Mouse (Mus musculus) forebrain, postnatal 0 days (tissue): ENCODE measurements around the gene Alg1. TPM values are rescaled to one million over a fixed set of nuclear protein-coding genes. Genes with fewer than 3 reads are reported as not detected.

ENCODE experiments used
- ATAC-seq: fragments of 200-750 bp; cut with Nextera tagmentation; 2 replicates; pipeline ENCODE4 v1.8.0; 2017; ENCODE audit warnings: mild to moderate bottlenecking, moderate library complexity
- DNase-seq: peaks from one replicate; pipeline ENCODE4 v3.0.0-alpha.2; 2015
- H3K27ac ChIP-seq: fragments of 300-500 bp; sonication (generic); 2 replicates; pipeline ENCODE4 v1.5.1; 2014; ENCODE audit warnings: low read depth, mild to moderate bottlenecking, antibody characterized with exemption, low read length, moderate library complexity, mixed read lengths
- H3K27me3 ChIP-seq: fragments of 300-500 bp; sonication (generic); 2 replicates; pipeline ENCODE4 v1.6.1; 2014; ENCODE audit warnings: mild to moderate bottlenecking, low read length, mixed read lengths; ENCODE audit not compliant: insufficient read depth
- H3K36me3 ChIP-seq: fragments of 300-500 bp; sonication (generic); 2 replicates; pipeline ENCODE4 v1.6.1; 2014; ENCODE audit warnings: mild to moderate bottlenecking, moderate library complexity; ENCODE audit not compliant: insufficient read depth
- H3K4me1 ChIP-seq: fragments of 300-500 bp; sonication (generic); 2 replicates; pipeline ENCODE4 v1.6.1; 2014; ENCODE audit warnings: antibody characterized with exemption; ENCODE audit not compliant: insufficient read depth
- H3K4me2 ChIP-seq: fragments of 300-500 bp; sonication (generic); 2 replicates; pipeline ENCODE4 v1.6.1; 2014; ENCODE audit warnings: low read depth, mild to moderate bottlenecking, moderate library complexity
- H3K4me3 ChIP-seq: fragments of 300-500 bp; sonication (generic); 2 replicates; pipeline ENCODE4 v1.5.1; 2014; ENCODE audit warnings: low read depth, low read length, mixed read lengths
- H3K9ac ChIP-seq: fragments of 300-500 bp; sonication (generic); 2 replicates; pipeline ENCODE4 v1.6.1; 2014; ENCODE audit warnings: mild to moderate bottlenecking
- H3K9me3 ChIP-seq: fragments of 300-500 bp; sonication (generic); 2 replicates; pipeline ENCODE4 v1.6.1; 2016; ENCODE audit warnings: low read length
- CTCF ChIP-seq: sonication (generic); IDR thresholded peaks from 2 replicates; pipeline ENCODE4 v1.5.1; 2016; ENCODE audit warnings: antibody characterized with exemption, control low read depth, low read depth
- WGBS: fragments of 180-500 bp; shearing (Covaris S2); extraction: QIAGEN DNeasy Blood & Tissue Kit; methylation state at CpG from one replicate; pipeline ENCODE4 v1.1.7; 2014; 5-methylcytosine and 5-hydroxymethylcytosine counted together
- polyA plus RNA-seq: library from polyadenylated mRNA; unstranded; fragments of >200 nt; fragmentation: Nextera tagmentation; extraction: Ambion mirVana; gene quantifications from 2 replicates; pipeline ENCODE4 v1.2.1, GENCODE M21; 2015
- total RNA-seq: library from RNA; depleted of rRNA; stranded (reverse); fragments of >200 nt; gene quantifications from 2 replicates; pipeline ENCODE4 v1.2.3, GENCODE M21; 2014; rRNA removed

Alg1 gene
- 39.7 and 41.1 TPM in 2 replicates for total RNA-seq
- polyA plus RNA-seq: 38.9 and 43.7 TPM in 2 replicates

- ATAC-seq (peak; percentile 98), DNase-seq (peak; percentile 96)
- H3K4me1 ChIP-seq: peaks cover 4% of the 10 kb centered on the region; the same call in 1 of the 2 replicates
- no peaks in the 10 kb centered on the region for H3K9me3 ChIP-seq
- H3K9ac ChIP-seq: peak within 1 kb of the TSS; percentile 75
- peak within 1 kb of the TSS; percentile 86 for H3K4me2 ChIP-seq
- peak within 1 kb of the TSS; percentile 78 for H3K27ac ChIP-seq
- H3K4me3 ChIP-seq: peak within 1 kb of the TSS; percentile 80
- peaks cover 5% of the 10 kb centered on the region; the same call in 1 of the 2 replicates for H3K36me3 ChIP-seq
- 4% methylated on average over 47 of the region's 47 CpGs for WGBS
- no peaks in the 10 kb centered on the region; the same call in 1 of the 2 replicates for H3K27me3 ChIP-seq
- TF ChIP-seq CTCF: peak; percentile 21; the same call in 1 of the 2 replicates
These were observed at the start of gene Alg1 for GRCm38 (mm10) chr16:5233418-5234313. Gene Alg1, plus strand, starts transcription at chr16:5233621.

- no peak for DNase-seq
- no peak overlapping the region for H3K27ac ChIP-seq
- H3K4me1 ChIP-seq: no peaks in the 10 kb centered on the region
- H3K9me3 ChIP-seq: no peaks in the 10 kb centered on the region
- no peak overlapping the region for H3K9ac ChIP-seq
- H3K4me2 ChIP-seq: no peak overlapping the region
- no peak overlapping the region for H3K4me3 ChIP-seq
- WGBS: 68% methylated on average over 8 of the region's 8 CpGs
- no peak for ATAC-seq
- no peaks in the 10 kb centered on the region for H3K36me3 ChIP-seq
- no peak for TF ChIP-seq CTCF
- H3K27me3 ChIP-seq: no peaks in the 10 kb centered on the region; the same call in 1 of the 2 replicates
These were observed 49.3 kb upstream of the Alg1 start for GRCm38 (mm10) chr16:5184101-5184500.

- Histone ChIP-seq H3K4me3 (no peak overlapping the region), H3K4me1 (no peaks in the 10 kb centered on the region), H3K9ac (no peak overlapping the region), H3K36me3 (no peaks in the 10 kb centered on the region), H3K27ac (no peak overlapping the region), H3K27me3 (no peaks in the 10 kb centered on the region; the same call in 1 of the 2 replicates), H3K4me2 (no peak overlapping the region), H3K9me3 (no peaks in the 10 kb centered on the region)
- 75% methylated on average over 5 of the region's 5 CpGs for WGBS
- ATAC-seq (no peak), DNase-seq (no peak)
- no peak for TF ChIP-seq CTCF
These were observed 48.5 kb upstream of the Alg1 start for GRCm38 (mm10) chr16:5184956-5185355.

DNA sequence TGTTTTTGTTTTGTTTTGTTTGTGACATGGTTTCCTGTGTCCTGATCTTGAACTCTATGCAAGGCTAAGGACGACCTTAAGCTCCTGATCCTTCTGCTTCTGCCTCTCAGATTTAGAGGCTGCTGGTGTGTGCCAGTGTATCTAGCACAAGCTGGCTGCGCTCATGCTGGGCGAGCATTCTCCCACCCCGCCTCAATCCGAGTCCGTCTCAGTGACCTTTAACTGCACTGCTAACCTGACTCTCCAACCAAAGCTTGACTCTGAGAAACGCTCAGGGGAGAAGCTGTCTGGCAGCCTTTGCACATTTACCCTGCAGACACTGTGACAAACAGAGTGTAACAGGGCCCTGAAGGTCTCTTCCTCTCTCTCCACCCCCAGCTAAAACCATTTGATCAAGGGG is 47.7 kb upstream of the Alg1 start:
- no peak overlapping the region for H3K27ac ChIP-seq
- H3K9ac ChIP-seq: no peak overlapping the region
- no peaks in the 10 kb centered on the region; the same call in 1 of the 2 replicates for H3K27me3 ChIP-seq
- no peak for ATAC-seq
- H3K36me3 ChIP-seq: no peaks in the 10 kb centered on the region
- no peak for TF ChIP-seq CTCF
- WGBS: 65% methylated on average over 7 of the region's 7 CpGs
- no peak overlapping the region for H3K4me2 ChIP-seq
- H3K4me3 ChIP-seq: no peak overlapping the region
- no peak for DNase-seq
- no peaks in the 10 kb centered on the region for H3K4me1 ChIP-seq
- H3K9me3 ChIP-seq: no peaks in the 10 kb centered on the region

GRCm38 (mm10) chr16:5186234-5186633 is 47.2 kb upstream of the Alg1 start:
- no peak for TF ChIP-seq CTCF
- H3K4me3 ChIP-seq: no peak overlapping the region
- ATAC-seq: no peak
- no peaks in the 10 kb centered on the region for H3K36me3 ChIP-seq
- WGBS: 80% methylated on average over 7 of the region's 7 CpGs
- H3K27me3 ChIP-seq: no peaks in the 10 kb centered on the region; the same call in 1 of the 2 replicates
- H3K27ac ChIP-seq: no peak overlapping the region
- no peak overlapping the region for H3K4me2 ChIP-seq
- no peaks in the 10 kb centered on the region for H3K4me1 ChIP-seq
- no peaks in the 10 kb centered on the region for H3K9me3 ChIP-seq
- no peak overlapping the region for H3K9ac ChIP-seq
- no peak for DNase-seq

DNA sequence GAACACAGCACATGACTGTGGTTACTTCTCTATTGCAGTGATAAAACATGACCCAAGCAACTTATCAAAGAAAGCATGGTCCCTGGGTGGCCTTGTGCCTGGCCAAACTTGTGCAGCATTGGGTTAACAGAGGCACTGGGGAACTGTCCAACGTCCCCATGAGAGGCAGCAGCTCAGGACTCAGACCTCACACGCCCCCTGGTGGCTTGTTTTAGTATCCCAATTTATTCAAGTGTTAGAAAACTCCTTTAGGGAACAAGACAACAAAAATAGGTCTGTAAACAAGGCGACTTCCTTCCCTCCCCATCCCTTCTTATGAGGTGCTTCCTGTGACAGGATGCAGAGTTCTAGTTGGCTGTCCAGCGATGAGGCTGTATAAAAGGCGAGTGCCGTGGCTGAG is 38.3 kb upstream of the Alg1 start:
- no peaks in the 10 kb centered on the region for H3K4me1 ChIP-seq
- H3K27ac ChIP-seq: no peak overlapping the region

DNA sequence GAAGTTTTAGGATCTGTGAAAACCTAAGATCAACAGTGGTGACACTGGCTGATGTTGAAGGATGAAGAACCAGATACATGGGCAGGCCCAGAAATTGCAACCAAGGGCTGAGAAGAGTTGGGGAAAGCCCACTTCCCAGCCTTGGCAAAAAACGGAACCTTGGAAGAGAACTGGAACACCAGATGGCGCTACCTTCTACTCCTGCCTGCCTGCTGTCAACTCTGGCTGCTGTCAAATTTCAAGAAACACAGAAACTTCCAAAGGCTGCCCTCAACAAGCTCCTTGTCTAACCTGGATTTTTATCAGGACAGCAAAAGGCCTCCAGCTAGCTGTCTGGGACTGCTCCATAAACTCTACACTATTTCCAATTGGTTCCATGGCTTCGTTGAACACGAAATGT is 30.7 kb upstream of the Alg1 start:
- H3K4me3 ChIP-seq: peak overlapping the region; percentile 67
- no peak overlapping the region for H3K27ac ChIP-seq
- H3K4me1 ChIP-seq: peaks cover 6% of the 10 kb centered on the region; the same call in 1 of the 2 replicates
- ATAC-seq: no peak
- H3K4me2 ChIP-seq: peak overlapping the region; percentile 98
- no peaks in the 10 kb centered on the region for H3K9me3 ChIP-seq
- DNase-seq: peak; percentile 49
- WGBS: 17% methylated on average over 4 of the region's 4 CpGs
- H3K36me3 ChIP-seq: peaks cover 2% of the 10 kb centered on the region; the same call in 1 of the 2 replicates
- H3K27me3 ChIP-seq: no peaks in the 10 kb centered on the region
- TF ChIP-seq CTCF: peak; percentile 62
- no peak overlapping the region for H3K9ac ChIP-seq

More for the DNA sequence above, 38.3 kb upstream of the Alg1 start:
- Histone ChIP-seq H3K4me2 (no peak overlapping the region), H3K4me3 (no peak overlapping the region), H3K27me3 (no peaks in the 10 kb centered on the region), H3K9me3 (no peaks in the 10 kb centered on the region), H3K9ac (no peak overlapping the region), H3K36me3 (peaks cover 15% of the 10 kb centered on the region)
- DNase-seq: peak; percentile 17
- TF ChIP-seq CTCF: peak; percentile 58
- no peak for ATAC-seq
- WGBS: 30% methylated on average over 6 of the region's 6 CpGs
